Mouse (Mus musculus) R1 (cell line): ENCODE measurements at regions not wholly inside any gene's neighbourhood (a gene's known extent, or its start where the extent isn't known, plus 50 kb on each side); places are given as distances from the start of the nearest gene placed in this dataset.

Experiments used
- DNase-seq: peaks from one replicate; pipeline ENCODE4 v3.0.0-alpha.2; 2018; ENCODE audit warnings: low read depth, low spot score

- DNase-seq, result peak; percentile 6
Observed at GRCm38 (mm10) chr3:112985094-112985636, 273.5 kb downstream of the Amy2a5 start.

GRCm38 (mm10) chr3:112953403-112954050 is 305.1 kb downstream of the Amy2a5 start:
- DNase-seq, result peak; percentile 68

- peak; percentile 74 for DNase-seq
Observed at GRCm38 (mm10) chr3:112952227-112952626, 306.4 kb downstream of the Amy2a5 start.

- DNase-seq, result no peak
Observed at GRCm38 (mm10) chr3:112942036-112942626, 316.5 kb downstream of the Amy2a5 start.
